Mouse (Mus musculus) bone marrow, adult 2 months (tissue): ENCODE measurements around the gene Trabd2b.

Experiments
- CTCF ChIP-seq: fragments of 200-500 bp; IDR thresholded peaks from 2 replicates; pipeline ENCODE4 v1.5.1; 2011; ENCODE audit warnings: low read length, control low read depth; ENCODE audit not compliant: control insufficient read depth, insufficient read depth
- POLR2A ChIP-seq: fragments of 200-500 bp; IDR thresholded peaks from 2 replicates; pipeline ENCODE4 v1.6.1; 2011; ENCODE audit warnings: low read depth, mild to moderate bottlenecking, control low read depth, low read length, borderline replicate concordance; ENCODE audit not compliant: control insufficient read depth

DNA sequence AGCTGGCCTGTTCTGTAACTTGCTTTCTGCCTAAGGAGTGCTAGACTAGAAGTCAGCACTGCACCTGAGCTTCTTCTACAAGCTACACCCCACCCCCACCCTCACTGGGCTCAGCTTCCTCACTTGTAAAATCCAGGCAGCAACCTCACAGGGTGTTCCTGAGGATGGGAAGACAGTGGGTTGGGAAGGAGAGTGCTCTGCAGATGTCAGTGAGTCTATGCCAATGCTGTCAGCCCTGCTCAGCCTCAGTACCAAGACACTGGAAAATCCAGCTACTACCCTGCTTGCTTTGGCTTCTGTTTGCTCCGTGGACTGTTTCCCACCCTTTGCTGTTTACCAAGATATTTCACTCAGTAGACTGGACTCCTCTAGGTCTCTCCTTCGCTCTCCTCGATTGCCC, 36.1 kb downstream of the Trabd2b start:
- no peak for TF ChIP-seq POLR2A
- TF ChIP-seq CTCF = no peak
